Mouse (Mus musculus) central nervous system, embryonic 18 days (tissue): ENCODE results near the gene Ica1l. TPM values are rescaled to one million over a fixed set of nuclear protein-coding genes. Genes with fewer than 3 reads are reported as not detected.

Source experiments
- polyA plus RNA-seq: library from polyadenylated mRNA; depleted of rRNA; stranded (reverse); fragments of >200 nt; gene quantifications from 2 replicates; pipeline ENCODE4 v1.2.3, GENCODE M21; 2012; rRNA removed

Gene Ica1l
- 42.2 and 45.2 TPM in 2 replicates for polyA plus RNA-seq

GRCm38 (mm10) chr1:60042796-60043469 lies at the start of gene Ica1l:
Gene Ica1l, minus strand, starts transcription at chr1:60043184.

Other genes with a start within 250 kb of the Ica1l start
- 52.9 and 53.3 TPM in 2 replicates for gene Fam117b, start 130.2 kb downstream of the Ica1l start, polyA plus RNA-seq
- gene Carf, start 55.1 kb upstream of the Ica1l start, polyA plus RNA-seq: 9.9 and 10.4 TPM in 2 replicates
- 26.0 and 27.5 TPM in 2 replicates for gene Wdr12, start 55.5 kb upstream of the Ica1l start, polyA plus RNA-seq
- 6.8 and 7.7 TPM in 2 replicates for gene Nbeal1, start 137.4 kb upstream of the Ica1l start, polyA plus RNA-seq